Mouse (Mus musculus) liver, embryonic 16.5 days (tissue): ENCODE results near the gene Adcy9. TPM values are rescaled to one million over a fixed set of nuclear protein-coding genes. Genes with fewer than 3 reads are reported as not detected.

Experiments
- ATAC-seq: fragments of 200-750 bp; cut with Nextera tagmentation; 2 replicates; pipeline ENCODE4 v1.8.0; 2017; ENCODE audit warnings: low read depth, mild to moderate bottlenecking, moderate number of reproducible peaks, moderate library complexity
- H3K27ac ChIP-seq: fragments of 300-500 bp; sonication (generic); 2 replicates; pipeline ENCODE4 v1.5.1; 2014; ENCODE audit warnings: mild to moderate bottlenecking, low read length
- H3K27me3 ChIP-seq: fragments of 300-500 bp; sonication (generic); 2 replicates; pipeline ENCODE4 v1.6.1; 2014; ENCODE audit warnings: low read depth, low read length, mixed read lengths; ENCODE audit not compliant: control insufficient read depth, insufficient read depth
- H3K36me3 ChIP-seq: fragments of 300-500 bp; sonication (generic); 2 replicates; pipeline ENCODE4 v1.6.1; 2014; ENCODE audit warnings: mild to moderate bottlenecking; ENCODE audit not compliant: control insufficient read depth, insufficient read depth
- H3K4me1 ChIP-seq: fragments of 300-500 bp; sonication (generic); 2 replicates; pipeline ENCODE4 v1.6.1; 2014; ENCODE audit warnings: low read depth, low read length, mixed read lengths; ENCODE audit not compliant: control insufficient read depth
- H3K4me2 ChIP-seq: fragments of 300-500 bp; sonication (generic); 2 replicates; pipeline ENCODE4 v1.6.1; 2014; ENCODE audit warnings: low read depth, low read length, mixed read lengths
- H3K4me3 ChIP-seq: fragments of 300-500 bp; sonication (generic); 2 replicates; pipeline ENCODE4 v1.5.1; 2014; ENCODE audit warnings: low read depth, mild to moderate bottlenecking, low read length
- H3K9ac ChIP-seq: fragments of 300-500 bp; sonication (generic); 2 replicates; pipeline ENCODE4 v1.6.1; 2014; ENCODE audit warnings: low read depth, low read length
- H3K9me3 ChIP-seq: fragments of 300-500 bp; sonication (generic); replicated peaks from 2 replicates; pipeline ENCODE4 v1.6.1; 2016; ENCODE audit warnings: low read length; ENCODE audit not compliant: control insufficient read depth
- WGBS: fragments of 180-500 bp; shearing (Covaris S2); extraction: QIAGEN DNeasy Blood & Tissue Kit; methylation state at CpG from one replicate; pipeline ENCODE4 v1.1.7; 2014; ENCODE audit not compliant: insufficient replicate concordance; 5-methylcytosine and 5-hydroxymethylcytosine counted together
- polyA plus RNA-seq: library from polyadenylated mRNA; unstranded; fragments of >200 nt; fragmentation: Nextera tagmentation; extraction: Ambion mirVana; gene quantifications from 2 replicates; pipeline ENCODE4 v1.2.1, GENCODE M21; 2015

The Adcy9 gene
- polyA plus RNA-seq, 1 experiment from 2014 or later, result 0.65 TPM

DNA sequence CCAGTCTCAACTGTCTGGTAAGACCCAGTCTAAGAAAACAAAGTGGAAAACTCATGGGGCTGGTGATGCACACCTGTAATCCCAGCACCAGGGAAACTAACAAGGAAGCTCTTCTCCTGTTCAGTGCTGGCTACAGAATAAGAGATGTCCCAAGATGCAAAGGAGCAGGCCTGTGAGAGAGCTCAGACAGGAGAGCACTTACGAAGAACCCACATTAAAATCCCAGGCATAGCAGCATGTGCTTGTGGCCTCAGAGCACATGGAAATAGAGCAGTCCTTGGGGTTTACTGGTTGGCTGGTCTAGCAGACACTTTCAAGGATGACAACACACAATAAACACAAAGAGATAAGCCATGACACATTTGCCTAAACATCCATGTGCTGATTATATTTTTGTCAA, 41.5 kb downstream of the Adcy9 start:
- Histone ChIP-seq H3K4me1 (peaks cover 3% of the 10 kb centered on the region; the same call in 1 of the 2 replicates), H3K27ac (no peak overlapping the region), H3K9me3 (no peaks in the 10 kb centered on the region), H3K36me3 (no peaks in the 10 kb centered on the region), H3K9ac (no peak overlapping the region), H3K27me3 (no peaks in the 10 kb centered on the region), H3K4me3 (no peak overlapping the region), H3K4me2 (no peak overlapping the region)
- 84% methylated on average over 1 of the region's 1 CpGs for WGBS
- ATAC-seq, result no peak

DNA sequence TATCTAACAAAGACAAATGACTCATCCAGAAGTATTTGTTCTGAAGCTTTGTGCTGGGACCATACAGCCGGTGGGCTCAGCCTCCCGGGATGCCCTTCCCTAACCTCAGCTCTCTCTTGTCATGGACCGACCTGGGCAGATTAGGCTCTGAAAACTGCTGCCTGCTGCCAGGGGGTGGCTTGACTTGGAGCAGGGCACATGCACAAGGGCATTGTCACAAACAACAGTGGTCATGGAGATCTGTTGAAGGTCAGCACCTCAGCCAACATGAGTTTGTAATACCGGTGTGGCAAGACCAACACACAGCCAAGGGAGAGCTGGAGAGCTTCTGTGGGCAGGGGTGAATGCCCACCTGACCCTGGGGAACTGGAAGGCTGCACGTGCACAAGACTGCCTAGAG, 42.7 kb downstream of the Adcy9 start:
- H3K4me3 ChIP-seq, result no peak overlapping the region
- H3K4me1 ChIP-seq, result peaks cover 3% of the 10 kb centered on the region; the same call in 1 of the 2 replicates
- WGBS, result 69% methylated on average over 5 of the region's 5 CpGs
- no peak overlapping the region for H3K9ac ChIP-seq
- no peaks in the 10 kb centered on the region for H3K36me3 ChIP-seq
- H3K27ac ChIP-seq, result no peak overlapping the region
- H3K27me3 ChIP-seq, result no peaks in the 10 kb centered on the region
- no peak overlapping the region for H3K4me2 ChIP-seq
- no peak for ATAC-seq
- no peaks in the 10 kb centered on the region for H3K9me3 ChIP-seq

DNA sequence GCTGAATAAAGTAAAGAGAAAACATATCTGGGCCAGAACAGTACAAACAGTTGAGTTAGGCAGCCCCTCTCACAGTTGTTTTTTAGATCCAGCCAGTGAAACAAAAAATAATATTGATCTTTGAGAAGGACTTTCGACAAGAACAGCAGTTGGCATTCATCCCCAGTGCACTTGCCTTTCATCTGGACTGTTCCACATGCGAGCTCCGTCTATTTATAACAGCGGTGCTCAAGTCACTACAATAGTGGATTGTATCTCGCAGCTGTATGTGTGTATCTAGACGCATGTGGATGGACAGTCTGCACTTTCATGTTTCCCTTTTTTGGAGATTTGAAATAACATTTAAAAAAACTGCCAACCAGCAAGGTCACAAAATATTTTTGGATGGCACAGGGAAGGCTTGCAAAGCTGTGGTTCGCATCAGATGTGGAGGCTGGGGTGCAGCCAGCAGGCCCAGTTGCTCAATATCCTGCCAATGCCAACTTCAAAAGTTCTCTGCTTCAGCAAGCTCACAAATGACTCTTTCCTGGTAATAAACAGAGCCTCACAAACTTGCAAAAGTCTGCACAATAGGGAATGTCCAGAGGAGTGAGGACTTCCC, 45.4 kb downstream of the Adcy9 start:
- no peaks in the 10 kb centered on the region for H3K36me3 ChIP-seq
- 54% methylated on average over 7 of the region's 7 CpGs for WGBS
- H3K4me1 ChIP-seq, result peaks cover 8% of the 10 kb centered on the region; the same call in 1 of the 2 replicates
- no peak overlapping the region for H3K4me2 ChIP-seq
- no peak overlapping the region for H3K27ac ChIP-seq
- no peaks in the 10 kb centered on the region for H3K9me3 ChIP-seq
- no peak overlapping the region for H3K4me3 ChIP-seq
- no peaks in the 10 kb centered on the region for H3K27me3 ChIP-seq
- H3K9ac ChIP-seq, result no peak overlapping the region
- no peak for ATAC-seq

DNA sequence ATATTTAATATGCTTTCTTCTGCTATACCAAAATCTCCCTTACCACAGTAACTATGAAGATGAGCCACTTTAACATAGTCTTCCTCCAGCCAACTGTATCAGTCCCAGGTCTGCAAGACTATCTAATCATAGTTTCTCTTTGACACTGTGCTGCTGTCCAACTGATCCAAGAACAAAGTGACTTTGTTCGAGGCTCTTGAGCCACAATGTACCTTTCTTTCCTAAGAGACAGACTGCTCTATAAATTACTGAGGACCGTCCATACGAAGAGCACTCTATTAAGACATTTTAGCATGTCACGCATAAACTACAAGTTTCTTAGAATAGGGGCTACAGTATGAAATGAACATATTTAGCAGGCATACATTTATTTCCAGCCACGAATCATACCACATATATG, 46.0 kb downstream of the Adcy9 start:
- H3K27ac ChIP-seq, result no peak overlapping the region
- no peaks in the 10 kb centered on the region for H3K9me3 ChIP-seq
- ATAC-seq, result no peak
- no peak overlapping the region for H3K9ac ChIP-seq
- no peaks in the 10 kb centered on the region for H3K27me3 ChIP-seq
- H3K4me3 ChIP-seq, result no peak overlapping the region
- peaks cover 8% of the 10 kb centered on the region; the same call in 1 of the 2 replicates for H3K4me1 ChIP-seq
- H3K4me2 ChIP-seq, result no peak overlapping the region
- no peaks in the 10 kb centered on the region for H3K36me3 ChIP-seq
- WGBS, result 71% methylated on average over 5 of the region's 5 CpGs

DNA sequence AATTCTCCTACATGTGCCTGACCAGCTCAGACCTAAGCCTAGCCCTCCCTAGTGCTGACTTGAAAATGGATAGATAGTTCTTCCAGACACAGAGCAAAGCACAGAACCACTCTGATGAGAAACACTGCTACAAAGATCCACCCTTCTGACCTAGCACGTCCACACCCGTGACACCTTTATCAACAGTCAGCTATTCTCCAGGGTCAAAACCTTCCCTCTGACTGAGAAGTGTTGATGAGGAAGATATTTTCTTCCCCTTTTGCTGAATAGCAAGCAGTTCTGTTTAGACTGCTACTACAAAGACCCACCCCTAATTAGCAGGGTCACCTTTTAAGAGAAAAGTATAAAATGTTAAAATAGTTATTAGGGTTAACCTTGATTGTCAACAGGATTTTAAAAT, 49.3 kb downstream of the Adcy9 start:
- 19% methylated on average over 2 of the region's 2 CpGs for WGBS

DNA sequence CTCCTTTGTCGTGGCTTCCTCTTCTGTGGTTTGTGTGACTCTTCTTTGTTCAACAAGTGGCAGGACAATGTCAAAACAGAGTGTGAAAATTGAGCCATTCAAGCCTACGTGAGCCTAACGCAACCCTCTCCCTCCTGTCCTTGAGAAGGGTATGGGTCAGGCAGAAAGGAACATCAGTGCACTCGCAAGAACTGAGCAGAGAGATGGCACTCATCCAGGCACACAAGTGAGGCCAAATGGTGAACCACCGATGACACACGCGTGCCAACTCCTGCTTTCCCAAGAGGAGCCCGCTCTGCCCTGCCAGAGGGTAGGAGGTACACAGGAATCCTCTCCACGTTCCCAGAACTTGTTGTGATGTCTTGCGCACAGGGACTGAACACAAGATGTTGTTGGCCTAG, 50.2 kb downstream of the Adcy9 start:
- no peak for ATAC-seq
- Histone ChIP-seq H3K27me3 (no peaks in the 10 kb centered on the region), H3K27ac (peak overlapping the region; percentile 44), H3K9ac (no peak overlapping the region), H3K9me3 (no peaks in the 10 kb centered on the region), H3K36me3 (no peaks in the 10 kb centered on the region), H3K4me3 (no peak overlapping the region), H3K4me1 (peaks cover 8% of the 10 kb centered on the region; the same call in 1 of the 2 replicates), H3K4me2 (no peak overlapping the region)
- 67% methylated on average over 10 of the region's 10 CpGs for WGBS

More for the DNA sequence above, 49.3 kb downstream of the Adcy9 start:
- Histone ChIP-seq H3K27ac (no peak overlapping the region; the same call in 1 of the 2 replicates), H3K4me1 (peaks cover 8% of the 10 kb centered on the region; the same call in 1 of the 2 replicates), H3K36me3 (no peaks in the 10 kb centered on the region), H3K9ac (no peak overlapping the region), H3K4me3 (no peak overlapping the region), H3K9me3 (no peaks in the 10 kb centered on the region), H3K27me3 (no peaks in the 10 kb centered on the region), H3K4me2 (no peak overlapping the region)
- ATAC-seq, result no peak

DNA sequence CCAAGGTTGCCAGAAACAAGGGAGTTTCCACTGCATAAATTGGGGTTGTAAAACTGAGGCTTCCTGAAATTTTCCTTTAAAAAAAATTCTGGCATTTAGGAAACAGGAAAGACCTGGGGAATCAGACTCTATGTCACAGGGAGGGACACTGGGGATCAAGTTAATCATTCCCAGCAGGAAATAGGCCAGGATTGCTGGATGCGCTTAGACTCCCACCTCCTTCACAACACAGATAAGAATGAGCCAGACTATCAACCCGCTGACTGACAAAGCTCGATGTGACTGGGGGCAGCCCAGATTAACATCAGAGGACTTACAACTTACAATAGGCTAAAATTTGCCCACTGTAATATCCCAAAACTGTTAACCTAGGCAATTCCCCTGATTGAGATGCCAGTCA, 52.4 kb downstream of the Adcy9 start:
- H3K4me1 ChIP-seq, result peaks cover 5% of the 10 kb centered on the region; the same call in 1 of the 2 replicates
- H3K36me3 ChIP-seq, result no peaks in the 10 kb centered on the region
- H3K9me3 ChIP-seq, result no peaks in the 10 kb centered on the region
- peak overlapping the region; percentile 18; the same call in 1 of the 2 replicates for H3K27ac ChIP-seq
- H3K4me2 ChIP-seq, result no peak overlapping the region
- H3K27me3 ChIP-seq, result no peaks in the 10 kb centered on the region
- no peak overlapping the region for H3K4me3 ChIP-seq
- H3K9ac ChIP-seq, result no peak overlapping the region
- ATAC-seq, result peak; percentile 79
- 32% methylated on average over 3 of the region's 3 CpGs for WGBS

DNA sequence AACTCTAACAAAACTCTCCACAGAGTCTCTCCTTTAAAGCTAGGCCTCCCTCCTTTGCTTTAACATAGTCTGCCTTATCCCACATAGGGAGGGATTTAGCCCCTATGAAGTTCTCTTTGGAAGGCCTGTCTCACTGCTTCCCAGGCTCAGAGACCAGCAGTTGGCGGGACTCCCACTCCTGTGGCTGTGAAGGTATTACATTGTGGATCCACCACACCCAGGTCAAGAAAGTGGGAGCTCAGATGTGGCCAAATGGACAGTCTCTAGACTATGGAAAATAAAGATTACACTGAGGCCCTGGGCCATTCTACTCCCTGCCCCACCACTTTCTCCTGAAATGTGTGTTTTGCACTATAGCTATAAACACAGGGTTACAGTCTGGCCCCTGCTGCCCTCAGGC, 53.0 kb downstream of the Adcy9 start:
- Histone ChIP-seq H3K4me1 (peaks cover 5% of the 10 kb centered on the region; the same call in 1 of the 2 replicates), H3K27me3 (no peaks in the 10 kb centered on the region), H3K9me3 (no peaks in the 10 kb centered on the region), H3K36me3 (no peaks in the 10 kb centered on the region), H3K4me3 (no peak overlapping the region), H3K9ac (no peak overlapping the region), H3K4me2 (no peak overlapping the region), H3K27ac (peak overlapping the region; percentile 18; the same call in 1 of the 2 replicates)
- no peak for ATAC-seq
- WGBS, result 61% methylated on average over 1 of the region's 1 CpGs

DNA sequence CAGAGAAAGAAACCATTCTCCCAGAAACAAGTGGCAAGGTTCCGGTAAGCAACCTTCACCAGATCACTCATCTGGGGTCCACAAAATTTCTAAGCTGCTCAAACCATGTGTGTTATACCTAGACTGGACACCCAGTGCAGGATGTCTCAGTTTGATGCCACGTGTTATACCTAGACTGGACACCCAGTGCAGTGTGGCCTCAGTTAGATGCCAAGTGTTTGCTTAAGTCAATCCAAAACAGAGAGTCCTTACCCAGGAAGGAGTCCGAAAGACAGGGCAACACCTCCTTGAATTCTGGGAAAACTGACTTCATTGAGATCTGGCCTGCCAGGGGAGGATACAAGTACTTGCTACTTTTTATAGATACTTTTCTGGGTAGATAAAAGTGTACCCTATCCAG, 53.6 kb downstream of the Adcy9 start:
- Histone ChIP-seq H3K27me3 (no peaks in the 10 kb centered on the region), H3K9me3 (no peaks in the 10 kb centered on the region), H3K4me2 (no peak overlapping the region), H3K4me1 (peaks cover 5% of the 10 kb centered on the region; the same call in 1 of the 2 replicates), H3K4me3 (no peak overlapping the region), H3K36me3 (no peaks in the 10 kb centered on the region), H3K27ac (no peak overlapping the region), H3K9ac (no peak overlapping the region)
- 71% methylated on average over 3 of the region's 3 CpGs for WGBS
- no peak for ATAC-seq
